ENCODE assay signal across 30 mouse cellular contexts in the genomic region with DNA sequence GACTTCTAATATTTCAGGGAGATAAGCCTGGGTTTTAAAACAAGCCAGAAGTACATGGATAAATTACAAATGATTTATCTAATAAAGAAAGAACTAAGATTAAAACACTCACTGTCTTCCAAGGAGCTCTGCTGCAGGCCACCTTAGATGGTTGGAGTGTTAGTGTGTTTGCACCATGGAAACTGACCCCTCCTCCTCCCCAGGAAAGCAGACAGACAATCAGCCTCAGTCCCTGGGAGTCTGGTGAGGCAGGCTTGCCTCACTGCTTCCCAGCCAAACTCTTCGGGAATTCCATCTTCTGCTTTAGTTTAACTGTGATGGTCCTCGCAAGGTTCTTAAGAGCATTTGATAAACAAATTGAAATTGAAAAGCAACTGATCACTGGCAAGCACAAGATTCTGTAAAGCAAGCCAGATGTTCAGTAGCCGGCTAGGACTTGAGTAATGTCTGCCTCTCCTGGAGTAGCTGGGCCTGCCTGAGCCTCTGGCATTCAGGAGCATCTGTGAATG. TPM values are rescaled to one million over a fixed set of nuclear protein-coding genes. Genes with fewer than 3 reads are reported as not detected.
A peak's percentile ranks its signal among the peaks of the same experiment; 100 is the strongest.
DNase-seq lines count a peak whose midpoint lies in the region; ATAC-seq lines count a peak whose summit lies in the region.
"Had no signal": no experiment of that assay in that cellular context is flagged by ENCODE, and none has a peak within 500 bp of the region (broad histone marks: within the 10 kb centered on the region; RNA-seq: fewer than 3 reads in every experiment).

No protein-coding gene starts in this region.

- H3K4me1 ChIP-seq in midbrain, embryonic 11.5 days (ENCODE audit: control insufficient read depth, insufficient read depth, low read length) = no peaks in the 10 kb centered on the region
- no peaks in the 10 kb centered on the region for H3K4me1 ChIP-seq in midbrain, embryonic 16.5 days (ENCODE audit: control insufficient read depth, insufficient read depth, low read length)
- no peaks in the 10 kb centered on the region for H3K4me1 ChIP-seq in embryonic facial prominence, embryonic 14.5 days (ENCODE audit: control insufficient read depth, insufficient read depth, low read length)
- H3K4me1 ChIP-seq in heart, embryonic 11.5 days (ENCODE audit: control insufficient read depth, insufficient read depth, low read length) = peaks cover 12% of the 10 kb centered on the region
- H3K4me1 ChIP-seq: limb, embryonic 12.5 days; stomach, embryonic 15.5 days had no signal

- no peaks in the 10 kb centered on the region for H3K36me3 ChIP-seq in midbrain, embryonic 11.5 days (ENCODE audit: control insufficient read depth, insufficient read depth, low read length)
- H3K36me3 ChIP-seq in midbrain, embryonic 16.5 days (ENCODE audit: control insufficient read depth, insufficient read depth, low read length) = no peaks in the 10 kb centered on the region
- no peaks in the 10 kb centered on the region for H3K36me3 ChIP-seq in embryonic facial prominence, embryonic 14.5 days (ENCODE audit: control insufficient read depth, insufficient read depth, low read length)
- H3K36me3 ChIP-seq in heart, embryonic 11.5 days (ENCODE audit: control insufficient read depth, insufficient read depth, low read length) = no peaks in the 10 kb centered on the region
- H3K36me3 ChIP-seq: limb, embryonic 12.5 days; liver, embryonic 13.5 days; lung, embryonic 15.5 days; midbrain, embryonic 13.5 days; stomach, embryonic 15.5 days had no signal

- ATAC-seq in midbrain, embryonic 11.5 days (ENCODE audit: low FRiP score) = no peak
- ATAC-seq in midbrain, embryonic 16.5 days = no peak
- no peak for ATAC-seq in embryonic facial prominence, embryonic 14.5 days (ENCODE audit: low read depth)
- no peak for ATAC-seq in heart, embryonic 11.5 days (replicated peaks; ENCODE audit: insufficient number of reproducible peaks, low FRiP score, low TSS enrichment)
- ATAC-seq: forebrain, embryonic 14.5 days; inflammation-experienced regulatory T-cells, adult 6 months; midbrain, embryonic 13.5 days; Patski had no signal

- 20% methylated on average over 3 of the region's 3 CpGs for WGBS in midbrain, embryonic 11.5 days
- WGBS in midbrain, embryonic 16.5 days = 14% methylated on average over 3 of the region's 3 CpGs
- 30% methylated on average over 3 of the region's 3 CpGs for WGBS in embryonic facial prominence, embryonic 14.5 days
- 33% methylated on average over 3 of the region's 3 CpGs for WGBS in heart, embryonic 11.5 days (ENCODE audit: insufficient replicate concordance)

- H3K4me2 ChIP-seq in midbrain, embryonic 11.5 days = no peak overlapping the region
- H3K4me2 ChIP-seq in midbrain, embryonic 16.5 days (ENCODE audit: low read length) = no peak overlapping the region
- H3K4me2 ChIP-seq in embryonic facial prominence, embryonic 14.5 days (ENCODE audit: low read depth, low read length) = no peak overlapping the region
- no peak overlapping the region for H3K4me2 ChIP-seq in heart, embryonic 11.5 days
- H3K4me2 ChIP-seq: limb, embryonic 12.5 days; liver, embryonic 13.5 days; lung, embryonic 15.5 days; midbrain, embryonic 13.5 days; stomach, embryonic 15.5 days had no signal

- H3K4me3 ChIP-seq in midbrain, embryonic 11.5 days (ENCODE audit: low read depth, low read length) = no peak overlapping the region
- H3K4me3 ChIP-seq in midbrain, embryonic 16.5 days (ENCODE audit: low read depth, low read length) = no peak overlapping the region
- no peak overlapping the region for H3K4me3 ChIP-seq in embryonic facial prominence, embryonic 14.5 days (ENCODE audit: low read depth, low read length)
- H3K4me3 ChIP-seq in heart, embryonic 11.5 days (ENCODE audit: low read depth, low read length) = no peak overlapping the region
- H3K4me3 ChIP-seq: erythroblast, embryonic 14.5 days; limb, embryonic 12.5 days; liver, embryonic 13.5 days; lung, embryonic 15.5 days; midbrain, embryonic 13.5 days; stomach, embryonic 15.5 days had no signal

- no peaks in the 10 kb centered on the region for H3K9me3 ChIP-seq in midbrain, embryonic 11.5 days (ENCODE audit: control insufficient read depth, low read length)
- no peaks in the 10 kb centered on the region for H3K9me3 ChIP-seq in midbrain, embryonic 16.5 days (replicated peaks; ENCODE audit: control insufficient read depth, low read length, poor library complexity, severe bottlenecking)
- H3K9me3 ChIP-seq in embryonic facial prominence, embryonic 14.5 days (ENCODE audit: control insufficient read depth, low read length) = no peaks in the 10 kb centered on the region
- no peaks in the 10 kb centered on the region for H3K9me3 ChIP-seq in heart, embryonic 11.5 days (replicated peaks; ENCODE audit: control insufficient read depth, low read length)
- H3K9me3 ChIP-seq: limb, embryonic 12.5 days; liver, embryonic 13.5 days; lung, embryonic 15.5 days; midbrain, embryonic 13.5 days; stomach, embryonic 15.5 days had no signal

- H3K9ac ChIP-seq in midbrain, embryonic 11.5 days (ENCODE audit: low read length) = no peak overlapping the region
- no peak overlapping the region for H3K9ac ChIP-seq in midbrain, embryonic 16.5 days (ENCODE audit: low read depth, low read length)
- no peak overlapping the region for H3K9ac ChIP-seq in embryonic facial prominence, embryonic 14.5 days (ENCODE audit: low read depth, low read length)
- H3K9ac ChIP-seq in heart, embryonic 11.5 days (ENCODE audit: low read depth, low read length) = no peak overlapping the region
- H3K9ac ChIP-seq: limb, embryonic 12.5 days; liver, embryonic 13.5 days; lung, embryonic 15.5 days; midbrain, embryonic 13.5 days; stomach, embryonic 15.5 days had no signal

- H3K27me3 ChIP-seq in midbrain, embryonic 11.5 days (ENCODE audit: control insufficient read depth, insufficient read depth, low read length) = no peaks in the 10 kb centered on the region
- H3K27me3 ChIP-seq in midbrain, embryonic 16.5 days (ENCODE audit: control insufficient read depth, insufficient read depth, low read depth, low read length) = no peaks in the 10 kb centered on the region
- H3K27me3 ChIP-seq in embryonic facial prominence, embryonic 14.5 days (replicated peaks; ENCODE audit: control insufficient read depth, insufficient read depth, low read length) = no peaks in the 10 kb centered on the region
- no peaks in the 10 kb centered on the region for H3K27me3 ChIP-seq in heart, embryonic 11.5 days (ENCODE audit: control insufficient read depth, insufficient read depth, low read length)
- H3K27me3 ChIP-seq: limb, embryonic 12.5 days; liver, embryonic 13.5 days; lung, embryonic 15.5 days; midbrain, embryonic 13.5 days; Patski; stomach, embryonic 15.5 days had no signal

- DNase-seq in midbrain, embryonic 11.5 days (ENCODE audit: low spot score, missing footprints) = peak; percentile 85
- peak; percentile 61 for DNase-seq in embryo, embryonic 10.5 days (ENCODE audit: low spot score)
- DNase-seq in embryonic facial prominence, embryonic 14.5 days (ENCODE audit: low spot score) = peak; percentile 29
- DNase-seq in kidney, adult 8-10 months = no peak
- no peak for DNase-seq in layer of hippocampus, adult 18-20 months (ENCODE audit: low spot score in 2 of 2)
- DNase-seq: adrenal gland, adult 8-10 months; cerebellum, adult 9-10 months; gastrocnemius, postnatal 25 days; kidney, postnatal 36 days; liver, embryonic 13.5 days; right cerebral cortex, adult 18-20 months; thymus, adult 2 months had no signal

- no peak overlapping the region for H3K27ac ChIP-seq in midbrain, embryonic 11.5 days (ENCODE audit: low read depth, low read length)
- no peak overlapping the region for H3K27ac ChIP-seq in midbrain, embryonic 16.5 days (ENCODE audit: low read length)
- H3K27ac ChIP-seq in embryonic facial prominence, embryonic 14.5 days (replicated peaks; ENCODE audit: low read depth, low read length) = no peak overlapping the region
- no peak overlapping the region for H3K27ac ChIP-seq in heart, embryonic 11.5 days (ENCODE audit: low read depth, low read length)
- H3K27ac ChIP-seq: limb, embryonic 12.5 days; liver, embryonic 13.5 days; lung, embryonic 15.5 days; macrophage; midbrain, embryonic 13.5 days; stomach, embryonic 15.5 days had no signal

RNA-seq across cellular contexts. Expression of gene Ankrd66, which starts 7.7 kb away (rescaled TPM):
- 0.16 and 0.25 TPM in 2 replicates for polyA plus RNA-seq in midbrain, embryonic 11.5 days (2014; fragmentation: Nextera tagmentation; extraction: Ambion mirVana)
- 0.47 and 0.50 TPM in 2 replicates for polyA plus RNA-seq in midbrain, embryonic 16.5 days (2015; fragmentation: Nextera tagmentation; extraction: Ambion mirVana)
- 0.60 TPM in 1 of 2 replicates, not detected in the other for polyA plus RNA-seq in embryonic facial prominence, embryonic 14.5 days (2014; fragmentation: Nextera tagmentation; extraction: Ambion mirVana)
- not detected in 2 replicates for polyA plus RNA-seq in heart, embryonic 11.5 days (2014; fragmentation: Nextera tagmentation; extraction: Ambion mirVana)
- under 1 TPM; 0.51 to 0.57 TPM for total RNA-seq in layer of hippocampus, adult 18-20 months (2021)
- total RNA-seq: common myeloid progenitor, adult 5-6 weeks; gastrocnemius, postnatal 25 days; heart, adult 8-10 months; hematopoietic stem cell, adult 5-6 weeks had no signal
- polyA plus RNA-seq: erythroblast, embryonic 14.5 days; heart, embryonic 16.5 days; inflammation-experienced regulatory T-cells, adult 6 months; limb, embryonic 12.5 days; liver, embryonic 13.5 days; Patski; thymus, adult 2 months had no signal

RNA-seq across cellular contexts. Expression of gene Pla2g7, which starts 16.7 kb away (rescaled TPM):
- 3.7 and 4.0 TPM in 2 replicates for polyA plus RNA-seq in midbrain, embryonic 11.5 days (2014; fragmentation: Nextera tagmentation; extraction: Ambion mirVana)
- polyA plus RNA-seq in midbrain, embryonic 16.5 days (2015; fragmentation: Nextera tagmentation; extraction: Ambion mirVana) = 24.5 and 51.2 TPM in 2 replicates
- 16.1 and 17.5 TPM in 2 replicates for polyA plus RNA-seq in embryonic facial prominence, embryonic 14.5 days (2014; fragmentation: Nextera tagmentation; extraction: Ambion mirVana)
- 14.9 and 15.0 TPM in 2 replicates for polyA plus RNA-seq in heart, embryonic 11.5 days (2014; fragmentation: Nextera tagmentation; extraction: Ambion mirVana)
- 100 to 1,000 TPM in 1 of 2 experiments, 10 to 100 TPM in 1; 99.2 to 113 TPM for total RNA-seq in layer of hippocampus, adult 18-20 months (2021)
- polyA plus RNA-seq: erythroblast, embryonic 14.5 days had no signal

RNA-seq across cellular contexts. Expression of gene Mep1a, which starts 48.6 kb away (rescaled TPM):
- polyA plus RNA-seq in midbrain, embryonic 11.5 days (2014; fragmentation: Nextera tagmentation; extraction: Ambion mirVana) = 0.14 TPM in 1 of 2 replicates, not detected in the other
- 0.06 TPM in 1 of 2 replicates, not detected in the other for polyA plus RNA-seq in midbrain, embryonic 16.5 days (2015; fragmentation: Nextera tagmentation; extraction: Ambion mirVana)
- 0.38 and 0.45 TPM in 2 replicates for polyA plus RNA-seq in embryonic facial prominence, embryonic 14.5 days (2014; fragmentation: Nextera tagmentation; extraction: Ambion mirVana)
- polyA plus RNA-seq in heart, embryonic 11.5 days (2014; fragmentation: Nextera tagmentation; extraction: Ambion mirVana) = not detected in 2 replicates
- not detected for total RNA-seq in layer of hippocampus, adult 18-20 months (2021)
- total RNA-seq: adrenal gland, adult 8-10 months; common myeloid progenitor, adult 5-6 weeks; gastrocnemius, postnatal 25 days; heart, adult 8-10 months; hematopoietic stem cell, adult 5-6 weeks; layer of hippocampus, postnatal 10 days; left cerebral cortex, adult 8-10 months had no signal
- polyA plus RNA-seq: erythroblast, embryonic 14.5 days; forebrain, embryonic 14.5 days; inflammation-experienced regulatory T-cells, adult 6 months; limb, embryonic 12.5 days; liver, embryonic 13.5 days; lung, embryonic 15.5 days; macrophage; urinary bladder, adult 2 months had no signal

Comparison
In these comparisons a context has a peak if more than half of its experiments do, and no peak if none do; other contexts are left out.
1. DNase-seq: peak in midbrain, embryonic 11.5 days (single experiment), embryo, embryonic 10.5 days (single experiment) and embryonic facial prominence, embryonic 14.5 days (single experiment); none in kidney, adult 8-10 months (0 of 2) and layer of hippocampus, adult 18-20 months (0 of 2).